In genomic region chr4:102408132-102408531, GRCm38 (mm10) we compare ENCODE assay signal across 18 mouse cellular contexts.
A peak's percentile ranks its signal among the peaks of the same experiment; 100 is the strongest.
DNase-seq lines count a peak whose midpoint lies in the region; ATAC-seq and TF ChIP-seq lines count a peak whose summit lies in the region.
"Had no signal": no experiment of that assay in that cellular context is flagged by ENCODE, and none has a peak within 500 bp of the region (broad histone marks: within the 10 kb centered on the region; RNA-seq: fewer than 3 reads in every experiment).

No protein-coding gene starts in this region.

- no peak overlapping the region for H3ac ChIP-seq in myocyte (ENCODE audit: control insufficient read depth, insufficient read length)

- peaks cover 24% of the 10 kb centered on the region for H3K4me1 ChIP-seq in heart, embryonic 16.5 days (ENCODE audit: control insufficient read depth, insufficient read depth, low read length)
- H3K4me1 ChIP-seq in heart, embryonic 12.5 days (replicated peaks) = peaks cover 30% of the 10 kb centered on the region
- no peaks in the 10 kb centered on the region for H3K4me1 ChIP-seq in liver, adult 2 months (ENCODE audit: control insufficient read depth, insufficient read depth, low read length)

- TF ChIP-seq CTCF in liver, adult 2 months (IDR thresholded peaks at IDR 0.05; ENCODE audit: low read depth, low read length) = no peak

- H3K4me2 ChIP-seq in heart, embryonic 16.5 days (ENCODE audit: low read depth, low read length) = no peak overlapping the region
- H3K4me2 ChIP-seq in heart, embryonic 12.5 days = no peak overlapping the region
- H3K4me2 ChIP-seq in myocyte (ENCODE audit: low read depth) = peak overlapping the region; percentile 42
- H3K4me2 ChIP-seq: midbrain, embryonic 11.5 days had no signal

- DNase-seq in liver, adult 2 months (ENCODE audit: extremely low read depth, low read depth, low spot score) = peak; percentile 12
- no peak for DNase-seq in liver
- DNase-seq in lung, postnatal 10 days = peak; percentile 36
- DNase-seq in ovary, postnatal 36 days (ENCODE audit: low spot score) = no peak
- DNase-seq: adrenal gland, adult 2 months; embryo, embryonic 11 days; forebrain, postnatal 0 days; kidney, adult 11 months; right cerebral cortex, postnatal 4 days; thymus, postnatal 25 days had no signal

- no peak for ATAC-seq in heart, embryonic 16.5 days (replicated peaks; ENCODE audit: extremely low read depth, insufficient read depth, low FRiP score)
- ATAC-seq in heart, embryonic 12.5 days (ENCODE audit: insufficient number of reproducible peaks, low FRiP score) = no peak
- ATAC-seq: forebrain, postnatal 0 days; hindbrain, embryonic 16.5 days had no signal

- WGBS in heart, embryonic 16.5 days = 49% methylated on average over 2 of the region's 2 CpGs
- WGBS in heart, embryonic 12.5 days = 55% methylated on average over 2 of the region's 2 CpGs
- WGBS in liver, adult 2 months = 77% methylated on average over 2 of the region's 2 CpGs

- no peak overlapping the region for H3K4me3 ChIP-seq in heart, embryonic 16.5 days (ENCODE audit: low read length)
- no peak overlapping the region for H3K4me3 ChIP-seq in heart, embryonic 12.5 days
- H3K4me3 ChIP-seq in liver, adult 2 months (ENCODE audit: insufficient read depth, low read depth, low read length) = no peak overlapping the region
- H3K4me3 ChIP-seq in myocyte = no peak overlapping the region
- H3K4me3 ChIP-seq: forebrain, embryonic 10.5 days; left cerebral cortex, adult 2 months had no signal

- H3K9ac ChIP-seq in heart, embryonic 16.5 days (ENCODE audit: low read length) = no peak overlapping the region
- no peak overlapping the region for H3K9ac ChIP-seq in heart, embryonic 12.5 days
- no peak overlapping the region for H3K9ac ChIP-seq in liver, adult 2 months (ENCODE audit: low read depth, low read length)
- H3K9ac ChIP-seq: forebrain, postnatal 0 days; liver, embryonic 14.5 days had no signal

- H3K9me3 ChIP-seq in heart, embryonic 16.5 days (replicated peaks; ENCODE audit: control insufficient read depth, low read length) = no peaks in the 10 kb centered on the region
- H3K9me3 ChIP-seq in heart, embryonic 12.5 days (replicated peaks) = no peaks in the 10 kb centered on the region
- H3K9me3 ChIP-seq: forebrain, embryonic 10.5 days had no signal

- H3K36me3 ChIP-seq in heart, embryonic 16.5 days (ENCODE audit: control insufficient read depth, insufficient read depth) = no peaks in the 10 kb centered on the region
- no peaks in the 10 kb centered on the region for H3K36me3 ChIP-seq in heart, embryonic 12.5 days
- no peaks in the 10 kb centered on the region for H3K36me3 ChIP-seq in liver, adult 2 months (ENCODE audit: control insufficient read depth, insufficient read depth, low read length)
- H3K36me3 ChIP-seq in myocyte (ENCODE audit: control insufficient read depth, insufficient read depth) = no peaks in the 10 kb centered on the region
- H3K36me3 ChIP-seq: forebrain, embryonic 10.5 days had no signal

- peak overlapping the region; percentile 68 for H3K27ac ChIP-seq in heart, embryonic 16.5 days (ENCODE audit: low read length)
- H3K27ac ChIP-seq in heart, embryonic 12.5 days (ENCODE audit: poor library complexity, severe bottlenecking) = no peak overlapping the region
- H3K27ac ChIP-seq in liver, adult 2 months (replicated peaks; ENCODE audit: insufficient read depth, low read depth, low read length) = no peak overlapping the region
- H3K27ac ChIP-seq: forebrain, embryonic 10.5 days; liver, embryonic 14.5 days had no signal

- no peaks in the 10 kb centered on the region for H3K27me3 ChIP-seq in heart, embryonic 16.5 days (ENCODE audit: control insufficient read depth, insufficient read depth, low read length)
- H3K27me3 ChIP-seq in heart, embryonic 12.5 days (replicated peaks) = no peaks in the 10 kb centered on the region
- no peaks in the 10 kb centered on the region for H3K27me3 ChIP-seq in liver, adult 2 months (ENCODE audit: control insufficient read depth, insufficient read depth, low read length)
- no peaks in the 10 kb centered on the region for H3K27me3 ChIP-seq in myocyte (ENCODE audit: control insufficient read depth, insufficient read depth, insufficient read length)

- TF ChIP-seq POLR2A in liver, adult 2 months (IDR thresholded peaks at IDR 0.05; ENCODE audit: extremely low read depth, insufficient read depth, low read length) = no peak
- TF ChIP-seq POLR2A in myocyte (IDR thresholded peaks at IDR 0.05; ENCODE audit: insufficient read length, low read depth) = no peak

- no peaks in the 10 kb centered on the region for H3K79me2 ChIP-seq in liver, adult 2 months (ENCODE audit: control insufficient read depth, insufficient read depth, low read length)
- H3K79me2 ChIP-seq in myocyte (ENCODE audit: control insufficient read depth, insufficient read depth) = no peaks in the 10 kb centered on the region

TF ChIP-seq in myocyte, 11 proteins besides CTCF, POLR2A, EP300 and RAD21:
- peak in 2 of 3 experiments; percentile 18 to 62 for TF ChIP-seq MYOD1 (IDR thresholded peaks at IDR 0.05; ENCODE audit: control insufficient read depth in 1 of 3, insufficient read length in 2 of 3, low read depth in 2 of 3)
- TF ChIP-seq CEBPB (IDR thresholded peaks at IDR 0.05; ENCODE audit: insufficient read depth, poor library complexity, severe bottlenecking) = no peak

Comparison
In these comparisons a context has a peak if more than half of its experiments do, and no peak if none do; other contexts are left out.
1. DNase-seq: peak in liver, adult 2 months (single experiment) and lung, postnatal 10 days (single experiment); none in liver (single experiment) and ovary, postnatal 36 days (single experiment).